ENCODE assay signal across 7 mouse cellular contexts in the genomic region with DNA sequence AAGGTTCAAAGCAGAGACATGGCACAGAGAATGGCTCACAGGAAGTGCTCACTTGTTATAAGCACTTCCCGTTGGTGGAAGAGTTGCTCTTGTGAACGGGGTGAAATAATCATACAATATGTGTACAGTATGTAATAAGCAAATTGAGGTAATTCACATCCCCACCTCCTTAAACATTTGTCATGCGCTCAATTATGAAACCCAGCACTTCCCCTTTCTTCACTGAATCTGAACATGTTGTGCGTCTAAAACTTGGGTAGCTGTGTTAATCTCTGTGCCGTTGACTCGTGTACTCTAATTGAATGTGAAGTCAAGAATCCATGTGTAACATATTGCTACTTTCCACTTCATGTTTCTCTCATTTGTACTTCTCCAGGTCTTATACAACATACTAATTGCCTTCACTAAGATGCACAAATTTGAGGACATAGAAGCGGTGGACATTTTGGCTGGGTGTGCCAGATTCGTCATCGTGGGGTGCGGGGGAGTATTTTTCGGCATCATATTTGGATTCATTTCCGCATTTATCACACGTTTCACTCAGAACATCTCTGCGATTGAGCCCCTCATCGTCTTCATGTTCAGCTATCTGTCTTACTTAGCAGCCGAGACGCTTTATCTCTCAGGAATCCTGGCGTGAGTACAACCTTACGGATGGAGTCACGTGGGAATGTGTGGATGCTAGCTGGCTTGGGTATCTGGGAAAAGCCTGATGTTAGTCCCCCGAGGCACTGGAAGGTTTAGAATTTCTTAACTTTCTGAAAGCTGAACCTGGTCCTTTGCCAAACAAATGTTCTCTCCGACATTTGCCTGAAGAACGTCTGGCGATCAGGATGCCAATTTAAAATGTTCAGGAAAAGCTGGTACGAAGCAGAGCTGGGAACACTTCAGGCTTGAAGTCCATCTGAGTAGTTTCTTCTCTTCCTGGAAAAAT. TPM values are rescaled to one million over a fixed set of nuclear protein-coding genes. Genes with fewer than 3 reads are reported as not detected.
A peak's percentile ranks its signal among the peaks of the same experiment; 100 is the strongest.
DNase-seq lines count a peak whose midpoint lies in the region.

No protein-coding gene starts in this region.

- DNase-seq in testis, postnatal 14 days (ENCODE audit: low spot score) = peak; percentile 9
- DNase-seq in testis, postnatal 10 days (ENCODE audit: low spot score) = no peak
- DNase-seq in frontal cortex, postnatal 10 days (ENCODE audit: low spot score in 2 of 2) = peak; percentile 31 to 50
- DNase-seq in left cerebral cortex, adult 18-20 months (ENCODE audit: low spot score in 2 of 2) = peak; percentile 47 to 55
- DNase-seq in spleen, adult 18-20 months = no peak
- no peak for DNase-seq in embryo, embryonic 10.5 days (ENCODE audit: low spot score)
- no peak for DNase-seq in spleen, adult 12 weeks (ENCODE audit: low spot score)

RNA-seq across cellular contexts. Expression of gene Slc9a4, which starts 20.8 kb away (rescaled TPM):
- under 1 TPM; 0.61 to 0.77 TPM for total RNA-seq in left cerebral cortex, adult 18-20 months (2021)

Comparison
In these comparisons a context has a peak if more than half of its experiments do, and no peak if none do; other contexts are left out.
1. DNase-seq: peak in testis, postnatal 14 days (single experiment), frontal cortex, postnatal 10 days (2 of 2) and left cerebral cortex, adult 18-20 months (2 of 2); none in testis, postnatal 10 days (single experiment), spleen, adult 18-20 months (0 of 2), embryo, embryonic 10.5 days (single experiment) and spleen, adult 12 weeks (single experiment).